Comparison of ENCODE assay signal across 18 mouse cellular contexts in the genomic region with DNA sequence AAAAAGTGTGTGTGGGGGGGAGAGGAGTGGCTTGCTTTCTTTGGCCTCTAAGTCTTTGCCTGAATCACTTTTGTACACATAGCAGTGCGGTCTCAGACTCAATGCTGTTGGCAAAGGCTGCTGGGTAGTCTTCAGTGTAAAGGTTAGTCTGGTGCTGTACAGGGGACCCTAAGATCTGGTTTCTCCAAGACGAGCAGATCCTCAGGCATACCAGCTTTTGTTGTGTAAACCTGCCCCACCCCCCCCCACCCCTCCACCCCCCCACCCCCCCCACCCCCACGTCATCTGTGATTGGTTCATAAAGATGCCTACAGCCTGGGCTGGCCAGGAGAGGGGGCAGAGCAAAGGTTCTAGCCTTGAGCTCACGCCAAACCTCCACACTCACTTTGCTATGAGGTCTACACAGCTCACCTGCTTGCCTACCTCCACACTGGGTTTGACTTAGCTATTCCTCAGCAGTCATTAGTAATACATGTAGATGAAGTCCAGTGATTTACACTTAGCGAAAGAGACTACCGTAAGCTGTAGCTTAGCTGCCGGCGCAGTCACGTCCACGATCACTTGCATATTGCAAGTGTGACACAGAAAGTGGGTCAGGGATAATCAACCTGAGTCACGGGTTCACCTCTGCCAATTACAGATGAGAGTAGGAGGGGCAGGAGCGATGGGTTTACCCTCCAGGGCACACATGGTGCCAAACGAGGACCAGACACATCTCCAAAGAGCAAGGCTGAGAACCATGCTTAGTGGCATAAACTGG.
"Had no signal": no experiment of that assay in that cellular context is flagged by ENCODE, and none has a peak within 500 bp of the region (broad histone marks: within the 10 kb centered on the region; RNA-seq: fewer than 3 reads in every experiment).

No protein-coding gene starts in this region.

- H3K36me3 ChIP-seq: heart, embryonic 10.5 days; heart, embryonic 12.5 days; hindbrain, embryonic 13.5 days; hindbrain, embryonic 15.5 days; limb, embryonic 10.5 days; limb, embryonic 12.5 days; liver, embryonic 13.5 days had no signal

- DNase-seq: gastrocnemius, postnatal 14 days; gastrocnemius, postnatal 36 days; heart, adult 18-20 months; heart, postnatal 10 days; kidney, adult 11 months; kidney, adult 8-10 months; kidney, postnatal 14 days; kidney, postnatal 36 days; liver; liver, embryonic 13.5 days had no signal

- H3K27ac ChIP-seq: heart, embryonic 10.5 days; hindbrain, embryonic 13.5 days; hindbrain, embryonic 15.5 days; hindbrain, postnatal 0 days; left cerebral cortex, adult 2 months; limb, embryonic 10.5 days; limb, embryonic 12.5 days; liver, embryonic 13.5 days had no signal

- H3K27me3 ChIP-seq: heart, embryonic 12.5 days; hindbrain, embryonic 13.5 days; hindbrain, embryonic 15.5 days; limb, embryonic 12.5 days; liver, embryonic 13.5 days had no signal

- H3K4me1 ChIP-seq: heart, embryonic 10.5 days; heart, embryonic 12.5 days; hindbrain, embryonic 13.5 days; hindbrain, embryonic 15.5 days; limb, embryonic 10.5 days; limb, embryonic 12.5 days; liver, embryonic 13.5 days had no signal

- H3K4me3 ChIP-seq: heart, embryonic 10.5 days; heart, embryonic 12.5 days; hindbrain, embryonic 13.5 days; hindbrain, embryonic 15.5 days; left cerebral cortex, adult 2 months; limb, embryonic 10.5 days; limb, embryonic 12.5 days; liver, embryonic 13.5 days had no signal
